Mouse (Mus musculus) adrenal gland, postnatal 36 days (tissue): ENCODE results near the gene Olfr417. TPM values are rescaled to one million over a fixed set of nuclear protein-coding genes. Genes with fewer than 3 reads are reported as not detected.
"Not testable (repeated sequence)": the region's sequence is repeated elsewhere in the genome, so short reads cannot be mapped to it uniquely, and the experiment has no call there.

Source experiments
- DNase-seq, 2 experiments: peaks; one replicate each; pipeline ENCODE4 v3.0.0; 2021; ENCODE audit warnings: mixed read lengths in 1 of 2
- long read RNA-seq, 2 experiments: library from polyadenylated mRNA; stranded (forward); transcript quantifications; one replicate each; pipeline ENCODE4 v2.0.0; 2021; ENCODE audit warnings: borderline sequencing depth in 2 of 2
- total RNA-seq, 2 experiments: library from RNA; stranded (reverse); gene quantifications; 2 replicates each; pipeline ENCODE4 v1.2.3; 2021

Olfr417 gene
- not detected for total RNA-seq
- long read RNA-seq, experiment 1: 0 reads
- long read RNA-seq, experiment 2: 0 reads

DNA sequence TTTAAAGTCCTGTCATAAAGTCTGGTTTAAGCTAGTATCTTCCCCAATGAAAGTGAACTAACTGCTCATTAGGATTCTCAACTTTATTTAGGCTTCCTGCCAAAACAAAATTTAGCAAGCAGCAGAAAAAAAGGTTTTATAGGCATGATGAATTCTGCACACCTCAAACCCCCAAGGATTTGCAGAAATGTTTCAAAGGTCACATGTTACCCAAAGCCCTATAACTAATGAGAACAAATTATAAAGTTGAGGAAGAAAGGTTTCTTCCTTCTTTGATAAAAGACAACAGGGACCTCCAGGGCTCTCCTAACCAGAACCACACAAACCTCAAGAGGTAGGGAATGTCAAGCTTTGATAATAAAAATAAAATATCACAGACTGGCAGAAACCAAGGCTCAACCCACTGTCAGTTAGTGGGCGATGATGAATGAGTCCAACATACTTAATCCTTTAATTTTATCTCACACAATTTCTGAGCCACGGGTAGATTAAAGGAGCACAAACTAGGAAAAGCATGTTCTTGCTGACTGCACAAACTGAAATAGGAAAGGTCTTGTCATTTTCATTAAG lies at the start of gene Olfr417:
Gene Olfr417 (plus strand): TSS at position 241 of the 570 bp plus-strand sequence.
- DNase-seq: no peak

DNA sequence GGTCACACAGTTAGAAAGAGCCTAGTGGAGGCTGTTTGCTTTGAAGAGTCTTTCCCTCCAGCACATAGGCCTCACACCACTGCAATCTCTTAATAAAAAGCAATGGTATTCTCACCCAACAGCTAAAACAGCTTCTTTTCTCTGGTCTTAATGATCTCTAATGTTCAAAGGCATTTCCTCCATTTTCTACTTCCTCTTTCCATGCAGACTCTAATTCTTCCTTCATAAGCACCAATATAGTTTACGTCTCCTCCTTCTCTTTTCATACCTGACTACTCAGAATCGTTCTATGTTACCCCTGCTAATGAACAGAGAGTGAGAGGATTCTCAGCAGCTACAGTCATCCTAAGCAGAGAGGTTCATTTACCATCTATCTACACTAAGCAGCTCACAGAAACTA lies 47.6 kb upstream of the Olfr417 start:
- DNase-seq: no peak

DNA sequence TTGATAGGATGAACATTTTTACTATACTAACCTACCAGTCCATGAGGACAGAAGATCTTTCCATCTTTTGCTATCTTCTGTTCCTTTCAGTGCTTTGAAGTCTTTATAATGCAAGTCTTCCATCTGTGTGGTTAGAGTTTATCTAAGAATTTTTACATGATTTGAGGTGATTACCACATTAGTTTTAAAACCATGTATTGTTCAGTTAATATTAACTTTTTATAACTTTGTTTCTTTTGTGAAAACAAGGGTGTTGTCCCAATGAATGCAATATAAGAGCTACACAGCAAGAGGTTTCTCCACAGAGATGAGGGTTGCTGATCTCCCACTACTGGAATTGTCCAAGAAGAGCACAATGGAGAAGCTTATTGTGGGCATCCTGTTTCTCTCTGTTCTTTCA lies 34.7 kb upstream of the Olfr417 start, which contains the start of gene Mptx1:
Gene Mptx1 (plus strand): TSS at position 301 of the 400 bp plus-strand sequence.
- no peak for DNase-seq

DNA sequence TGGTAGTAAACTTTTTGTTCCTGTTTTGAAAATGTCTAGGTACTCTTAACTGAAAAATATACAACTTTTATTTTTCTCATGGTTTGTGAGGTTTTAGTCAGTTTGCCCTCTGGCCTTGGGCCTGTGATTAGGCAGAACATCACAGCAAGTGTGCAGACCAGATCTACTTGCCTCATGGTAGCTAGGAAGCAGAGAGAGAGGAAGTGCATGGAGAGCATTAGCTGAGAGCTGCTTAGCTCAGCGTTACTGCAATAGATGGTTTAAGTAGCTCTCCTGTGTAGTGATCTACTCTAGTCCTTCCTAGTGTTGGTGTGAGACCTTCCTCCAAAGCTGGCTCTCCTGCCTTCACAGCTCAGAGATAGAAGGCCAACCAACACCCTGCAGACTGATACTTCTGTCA lies 11.3 kb upstream of the Olfr417 start:
- DNase-seq: not testable (repeated sequence)

DNA sequence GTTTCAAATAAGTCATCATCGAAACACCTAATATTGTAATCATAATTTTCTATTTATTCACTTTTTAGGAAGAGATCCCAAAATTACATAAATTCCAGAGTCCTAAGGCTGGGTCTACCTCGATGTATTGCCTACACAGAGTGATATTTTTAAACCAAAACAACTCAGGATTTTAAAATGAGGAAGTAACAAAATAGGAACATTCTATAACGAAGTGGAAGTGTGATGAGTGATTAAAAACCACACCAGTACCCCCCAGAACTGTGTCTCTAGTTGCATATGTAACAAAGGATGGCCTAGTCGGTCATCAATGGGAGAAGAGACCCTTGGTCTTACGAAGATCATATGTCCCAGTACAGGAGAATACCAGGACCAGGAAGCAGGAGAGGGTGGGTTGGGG lies 10.3 kb upstream of the Olfr417 start:
- DNase-seq: no peak

DNA sequence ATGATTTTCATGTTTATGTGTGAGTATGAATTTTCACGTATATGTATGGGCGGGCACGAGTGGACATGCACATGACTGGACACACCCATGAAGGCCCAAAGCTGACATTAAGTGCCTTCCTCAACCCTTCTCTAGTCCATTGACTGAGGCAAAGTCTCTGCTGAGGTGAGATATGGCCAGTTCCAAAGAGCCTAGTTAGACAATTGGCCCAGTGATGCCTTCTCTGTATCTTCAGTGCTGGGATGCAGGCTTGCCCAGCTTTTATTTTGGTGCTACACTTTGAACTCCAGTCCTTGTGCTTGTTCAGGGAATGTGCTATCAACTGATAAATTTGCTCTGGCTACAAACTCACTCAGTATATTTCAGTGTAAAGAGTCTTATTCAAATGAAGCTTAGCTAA lies 8.9 kb downstream of the Olfr417 start:
- DNase-seq: no peak

DNA sequence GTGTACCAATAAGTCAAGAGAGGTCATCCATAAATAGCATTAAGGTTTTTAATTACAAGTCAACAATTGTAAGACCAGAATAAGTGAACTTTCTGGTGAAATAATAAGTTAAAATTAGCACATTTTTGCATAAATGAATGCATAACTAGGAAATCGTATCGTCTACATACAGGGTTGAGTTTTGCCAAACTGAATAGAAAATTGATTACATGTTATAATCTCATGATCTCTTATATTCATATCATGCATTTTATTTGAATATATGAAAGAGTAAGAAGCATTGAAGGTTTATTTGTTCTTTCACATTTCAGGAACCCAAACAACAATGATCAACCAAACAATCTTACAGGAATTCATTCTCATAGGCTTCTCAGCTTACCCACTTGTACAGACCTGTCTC lies 25.8 kb downstream of the Olfr417 start, which contains the start of gene Olfr248:
Gene Olfr248 (plus strand): TSS at position 301 of the 400 bp plus-strand sequence.
- DNase-seq: no peak

DNA sequence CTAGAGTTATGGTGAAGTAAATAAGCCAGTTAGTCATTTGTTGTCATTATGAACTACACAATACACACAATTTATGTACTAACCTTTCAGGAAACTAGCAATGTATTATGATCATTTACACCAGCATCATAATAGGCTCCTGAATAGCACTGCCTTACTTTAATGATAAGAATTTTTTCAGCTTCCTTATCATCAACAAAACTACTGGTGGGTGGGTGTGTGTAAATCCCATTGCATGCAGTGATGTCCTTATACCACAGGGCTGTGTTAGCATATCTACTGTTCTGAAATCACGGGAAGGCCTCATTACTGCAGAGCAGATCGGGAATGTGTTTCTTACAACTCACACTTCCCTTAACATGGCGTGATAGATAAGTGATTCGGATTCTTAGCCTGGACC lies 58.0 kb downstream of the Olfr417 start:
- no peak for DNase-seq

DNA sequence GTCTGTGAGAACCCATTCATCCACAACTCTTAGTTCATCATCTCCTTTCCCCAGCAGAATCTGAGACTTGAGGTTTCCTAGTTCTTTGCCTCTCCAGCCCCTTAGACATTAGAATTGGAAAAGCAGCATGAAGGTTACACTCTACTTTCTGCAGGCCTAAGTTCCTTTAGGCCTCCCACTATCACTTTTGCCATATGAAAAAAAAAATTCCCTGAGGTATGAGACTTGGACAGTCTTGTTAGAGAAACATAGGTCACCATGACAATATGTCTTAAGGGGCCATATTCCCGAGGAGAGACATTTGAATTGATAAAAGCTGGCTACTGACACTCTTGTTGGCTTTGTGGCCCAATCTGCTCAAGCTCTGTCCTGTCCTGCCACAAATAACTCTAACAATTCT lies 58.8 kb downstream of the Olfr417 start, which contains the start of gene Olfr414:
Gene Olfr414 (plus strand): TSS at position 301 of the 400 bp plus-strand sequence.
- no peak for DNase-seq

Other genes with a start within 250 kb of the Olfr417 start
- not detected for gene Olfr231, start 244.0 kb upstream of the Olfr417 start, total RNA-seq
- not detected for gene Olfr424, start 233.6 kb upstream of the Olfr417 start, total RNA-seq
- not detected for gene Olfr420, start 209.5 kb upstream of the Olfr417 start, total RNA-seq
- gene Spta1, start 192.3 kb upstream of the Olfr417 start, total RNA-seq: under 1 TPM; 0.49 to 0.63 TPM
- gene Olfr419, start 113.1 kb upstream of the Olfr417 start, total RNA-seq: not detected
- gene Mptx1, start 34.6 kb upstream of the Olfr417 start, total RNA-seq: not detected
- not detected for gene Olfr248, start 25.9 kb downstream of the Olfr417 start, total RNA-seq
- gene Olfr414, start 58.9 kb downstream of the Olfr417 start, total RNA-seq: not detected
- not detected for gene Olfr220, start 77.0 kb downstream of the Olfr417 start, total RNA-seq
- 1 to 10 TPM; 2.1 to 2.4 TPM for gene Fmn2, start 136.7 kb downstream of the Olfr417 start, total RNA-seq